Mouse (Mus musculus): ENCODE data around the gene Med12l. TPM values are rescaled to one million over a fixed set of nuclear protein-coding genes. Genes with fewer than 3 reads are reported as not detected.
A peak's percentile ranks its signal among the peaks of the same experiment; 100 is the strongest.

The Med12l gene
- 16.9 and 19.0 TPM in 2 replicates for polyA plus RNA-seq (2012; rRNA removed)

DNA sequence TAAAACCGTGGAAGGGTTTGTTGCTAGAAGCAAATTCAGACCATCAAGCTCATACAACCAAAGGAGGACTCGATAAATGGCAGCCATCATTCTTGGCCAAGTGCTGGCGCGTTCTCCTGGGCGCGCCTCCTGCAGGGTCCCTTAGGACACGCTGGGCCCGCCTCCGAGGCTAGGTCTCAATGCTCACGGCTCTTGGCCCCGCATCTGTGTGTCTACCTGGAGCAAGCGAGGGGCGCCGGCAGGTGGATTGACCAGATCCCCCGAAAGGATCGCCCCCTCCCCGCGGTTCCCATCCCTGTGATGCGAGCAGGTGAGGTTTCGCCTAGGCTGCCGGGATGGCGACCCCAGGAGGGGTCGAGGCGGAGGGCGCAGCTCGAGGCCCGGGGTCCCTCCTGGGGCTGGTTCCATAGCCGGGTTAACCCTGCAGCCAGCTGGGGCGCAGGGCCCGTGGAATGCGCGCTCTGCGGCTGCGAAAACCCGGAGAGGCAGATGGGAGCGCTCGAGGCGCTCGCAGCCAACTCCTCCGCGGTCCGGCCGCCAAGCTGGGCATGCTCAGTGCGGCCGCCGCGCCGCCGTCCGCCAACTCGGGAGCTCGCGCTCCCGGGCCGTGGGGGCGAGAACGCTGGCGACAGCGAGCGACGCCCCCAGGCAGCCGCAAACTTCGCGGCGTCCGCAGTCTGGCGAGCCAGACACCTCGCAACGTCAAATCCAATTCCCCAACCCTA lies at the start of gene Med12l:
TSS of gene Med12l (plus strand) at position 555 of the 725 bp plus-strand sequence.
- Histone ChIP-seq H3K27me3 (ENCODE audit: control insufficient read depth, insufficient read depth, low read length) (no peaks in the 10 kb centered on the region), H3K27ac (ENCODE audit: insufficient read depth, low read length) (peak within 1 kb of the TSS; percentile 99), H3K4me3 (replicated peaks; ENCODE audit: insufficient read depth, low read depth, low read length) (peak within 1 kb of the TSS; percentile 59), H3K4me1 (ENCODE audit: control insufficient read depth, insufficient read depth, low read length) (peaks cover 3% of the 10 kb centered on the region; the same call in 1 of the 2 replicates)
- TF ChIP-seq CTCF (IDR thresholded peaks at IDR 0.05; ENCODE audit: borderline replicate concordance, insufficient read depth, low read depth, low read length) (no peak), POLR2A (IDR thresholded peaks at IDR 0.05; ENCODE audit: borderline replicate concordance, insufficient read depth, low read length) (peak; percentile 58)
- under 1% methylated on average over 69 of the region's 69 CpGs for WGBS
- DNase-seq: peak; percentile 90 to 91

GRCm38 (mm10) chr3:58961166-58961565 lies 44.5 kb upstream of the Med12l start:
- no peaks in the 10 kb centered on the region for H3K27me3 ChIP-seq (ENCODE audit: control insufficient read depth, insufficient read depth, low read length)
- H3K4me3 ChIP-seq (replicated peaks; ENCODE audit: insufficient read depth, low read depth, low read length): no peak overlapping the region
- H3K4me1 ChIP-seq (ENCODE audit: control insufficient read depth, insufficient read depth, low read length): no peaks in the 10 kb centered on the region
- H3K27ac ChIP-seq (ENCODE audit: insufficient read depth, low read length): no peak overlapping the region
- WGBS: 93% methylated on average over 1 of the region's 1 CpGs
- no peak for DNase-seq
- TF ChIP-seq POLR2A (IDR thresholded peaks at IDR 0.05; ENCODE audit: borderline replicate concordance, insufficient read depth, low read length) (no peak), CTCF (IDR thresholded peaks at IDR 0.05; ENCODE audit: borderline replicate concordance, insufficient read depth, low read depth, low read length) (no peak)

GRCm38 (mm10) chr3:58977413-58977812 lies 28.2 kb upstream of the Med12l start:
- Histone ChIP-seq H3K4me3 (replicated peaks; ENCODE audit: insufficient read depth, low read depth, low read length) (no peak overlapping the region), H3K27me3 (ENCODE audit: control insufficient read depth, insufficient read depth, low read length) (no peaks in the 10 kb centered on the region), H3K27ac (ENCODE audit: insufficient read depth, low read length) (no peak overlapping the region), H3K4me1 (ENCODE audit: control insufficient read depth, insufficient read depth, low read length) (no peaks in the 10 kb centered on the region)
- 88% methylated on average over 1 of the region's 1 CpGs for WGBS
- DNase-seq: no peak
- TF ChIP-seq POLR2A (IDR thresholded peaks at IDR 0.05; ENCODE audit: borderline replicate concordance, insufficient read depth, low read length): no peak
- no peak for TF ChIP-seq CTCF (IDR thresholded peaks at IDR 0.05; ENCODE audit: borderline replicate concordance, insufficient read depth, low read depth, low read length)

DNA sequence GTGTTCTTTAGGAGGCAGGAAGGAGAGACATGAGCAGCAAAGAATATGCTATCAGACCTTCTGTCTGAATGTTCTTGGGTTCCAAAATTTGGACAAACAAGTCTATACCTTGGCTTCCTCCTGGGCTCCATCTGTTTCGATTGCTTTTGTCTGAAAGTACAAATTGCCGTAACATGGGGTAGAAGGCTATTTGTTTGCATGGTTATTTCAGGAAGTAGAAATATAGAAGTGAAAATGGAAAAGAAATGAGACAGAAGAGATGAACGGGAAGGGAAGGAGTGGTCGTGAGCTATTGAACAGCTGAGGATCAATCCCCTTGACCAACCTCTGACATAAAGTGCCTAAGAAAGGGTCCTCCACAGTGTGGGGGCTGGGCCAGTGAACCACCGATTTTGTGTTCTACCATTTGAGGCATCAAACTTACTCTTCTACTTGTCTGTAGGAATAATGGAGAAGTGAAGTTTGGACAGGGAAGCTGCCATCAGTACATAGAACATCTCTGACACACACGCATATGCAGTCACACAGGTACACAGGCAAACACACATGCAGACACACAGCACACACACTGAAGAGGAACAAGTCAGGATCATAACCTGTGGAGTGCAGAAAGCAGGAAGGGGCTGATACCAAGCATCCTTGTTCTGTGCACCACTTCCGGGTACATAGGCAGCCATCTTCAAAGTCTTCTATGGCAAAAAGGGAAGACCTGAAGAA lies 27.6 kb upstream of the Med12l start:
- no peak overlapping the region for H3K4me3 ChIP-seq (replicated peaks; ENCODE audit: insufficient read depth, low read depth, low read length)
- DNase-seq: no peak
- 0 out of 2 replicates have a peak, but pooled peaks cover 2% of the 10 kb centered on the region for H3K4me1 ChIP-seq (ENCODE audit: control insufficient read depth, insufficient read depth, low read length)
- no peak overlapping the region for H3K27ac ChIP-seq (ENCODE audit: insufficient read depth, low read length)
- H3K27me3 ChIP-seq (ENCODE audit: control insufficient read depth, insufficient read depth, low read length): no peaks in the 10 kb centered on the region
- WGBS: 87% methylated on average over 7 of the region's 7 CpGs
- TF ChIP-seq CTCF (IDR thresholded peaks at IDR 0.05; ENCODE audit: borderline replicate concordance, insufficient read depth, low read depth, low read length) (no peak), POLR2A (IDR thresholded peaks at IDR 0.05; ENCODE audit: borderline replicate concordance, insufficient read depth, low read length) (no peak)

DNA sequence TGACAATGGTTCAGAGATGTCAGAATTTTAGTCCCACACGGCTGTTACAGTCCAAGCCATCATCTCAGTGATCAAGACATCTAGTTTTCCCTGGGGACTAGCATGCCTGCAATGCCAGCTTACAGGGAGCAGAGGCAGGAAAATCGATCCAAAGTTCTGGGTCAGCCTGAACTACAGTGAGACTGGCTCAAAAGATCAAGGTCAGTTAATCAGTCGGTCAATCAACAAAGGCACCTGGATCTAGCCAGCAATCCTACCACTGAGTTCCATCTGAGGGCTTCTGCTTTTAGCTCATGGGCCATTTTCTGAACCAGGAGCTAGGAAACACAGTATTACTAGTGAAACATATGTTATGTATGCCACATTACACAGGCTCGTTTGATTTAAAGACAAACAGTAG lies 25.0 kb upstream of the Med12l start:
- no peak for DNase-seq
- no peak overlapping the region for H3K27ac ChIP-seq (ENCODE audit: insufficient read depth, low read length)
- 34% methylated on average over 4 of the region's 4 CpGs for WGBS
- H3K27me3 ChIP-seq (ENCODE audit: control insufficient read depth, insufficient read depth, low read length): no peaks in the 10 kb centered on the region
- TF ChIP-seq POLR2A (IDR thresholded peaks at IDR 0.05; ENCODE audit: borderline replicate concordance, insufficient read depth, low read length) (no peak), CTCF (IDR thresholded peaks at IDR 0.05; ENCODE audit: borderline replicate concordance, insufficient read depth, low read depth, low read length) (no peak)
- H3K4me1 ChIP-seq (ENCODE audit: control insufficient read depth, insufficient read depth, low read length): 0 out of 2 replicates have a peak, but pooled peaks cover 3% of the 10 kb centered on the region
- H3K4me3 ChIP-seq (replicated peaks; ENCODE audit: insufficient read depth, low read depth, low read length): no peak overlapping the region

DNA sequence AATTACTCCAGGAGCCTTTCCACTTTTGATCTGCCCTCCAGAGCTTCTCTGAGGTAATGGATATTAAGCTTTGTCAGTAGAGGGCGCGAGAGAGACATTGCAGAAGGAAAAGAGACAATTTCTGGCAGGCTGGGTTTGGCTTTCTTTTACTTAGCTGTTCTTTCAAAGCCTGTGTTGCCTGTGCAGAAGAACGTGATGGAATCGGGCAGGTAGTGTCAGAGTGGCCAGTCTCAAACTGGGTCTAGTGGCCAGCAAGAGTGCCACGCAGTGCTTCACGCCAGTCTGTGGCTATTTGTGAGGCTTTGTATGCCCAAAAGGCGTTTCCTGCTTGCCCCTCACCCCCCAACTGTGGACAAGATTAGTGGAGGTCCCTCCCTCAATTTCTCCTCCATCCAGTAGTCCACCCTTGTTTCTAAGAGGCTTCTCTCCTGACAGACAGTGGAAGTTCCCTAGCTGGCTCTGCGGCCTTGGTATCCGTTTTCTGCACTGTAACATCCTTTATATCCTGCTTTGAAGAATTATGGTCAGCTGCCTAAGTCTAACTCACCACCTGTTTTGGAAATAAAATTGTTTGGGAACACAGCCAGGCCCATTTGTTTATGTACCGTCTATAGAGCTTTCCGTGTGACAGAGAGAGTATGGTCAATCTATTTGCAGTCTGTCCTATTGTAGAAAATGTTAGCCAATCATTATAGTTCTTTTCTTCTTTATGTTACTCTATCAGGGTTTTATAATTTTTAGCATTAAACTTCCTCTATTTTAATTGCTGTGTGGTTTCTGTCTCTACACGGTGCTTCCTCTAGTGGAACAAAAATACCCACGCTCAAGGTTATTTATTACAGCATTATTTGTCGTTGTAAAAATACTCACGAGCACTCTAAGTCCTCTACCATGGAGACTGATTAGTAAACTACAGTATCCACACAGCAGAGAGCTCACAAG lies 22.5 kb upstream of the Med12l start:
- H3K27ac ChIP-seq (ENCODE audit: insufficient read depth, low read length): no peak overlapping the region
- no peaks in the 10 kb centered on the region for H3K27me3 ChIP-seq (ENCODE audit: control insufficient read depth, insufficient read depth, low read length)
- peak overlapping the region; percentile 27 for H3K4me3 ChIP-seq (replicated peaks; ENCODE audit: insufficient read depth, low read depth, low read length)
- TF ChIP-seq POLR2A (IDR thresholded peaks at IDR 0.05; ENCODE audit: borderline replicate concordance, insufficient read depth, low read length) (no peak), CTCF (IDR thresholded peaks at IDR 0.05; ENCODE audit: borderline replicate concordance, insufficient read depth, low read depth, low read length) (peak; percentile 68)
- WGBS: 40% methylated on average over 15 of the region's 15 CpGs
- H3K4me1 ChIP-seq (ENCODE audit: control insufficient read depth, insufficient read depth, low read length): 0 out of 2 replicates have a peak, but pooled peaks cover 3% of the 10 kb centered on the region
- DNase-seq: peak; percentile 64 to 82

Measured in cerebellum, adult 2 months (tissue).